Mouse (Mus musculus): ENCODE data around the gene Mylk2. TPM values are rescaled to one million over a fixed set of nuclear protein-coding genes. Genes with fewer than 3 reads are reported as not detected.

Gene Mylk2
- polyA plus RNA-seq, 1 experiment from 2014 or later = not detected

DNA sequence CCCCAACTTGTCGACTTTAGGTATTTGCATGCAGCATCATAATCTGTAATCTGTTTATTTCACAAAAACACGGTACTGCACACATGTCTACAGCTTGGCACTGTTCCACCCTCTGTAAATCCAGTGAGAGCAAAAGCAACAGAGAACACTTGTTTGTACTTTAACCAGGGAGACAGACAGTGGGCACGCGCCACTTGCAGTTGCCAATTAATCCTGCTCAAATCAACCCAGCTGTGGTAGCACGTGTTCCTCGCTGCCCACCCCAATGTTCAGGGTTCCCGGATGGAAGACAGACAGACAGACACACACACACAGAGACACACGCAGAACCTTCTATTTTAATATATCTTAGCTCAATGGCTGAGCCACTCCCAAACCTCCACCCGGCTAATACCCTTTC, 15.3 kb upstream of the Mylk2 start:
- Histone ChIP-seq H3K36me3 (ENCODE audit: control insufficient read depth, insufficient read depth, low read length) (peaks cover 55% of the 10 kb centered on the region), H3K4me2 (ENCODE audit: low read length) (no peak overlapping the region), H3K9me3 (replicated peaks; ENCODE audit: control insufficient read depth, low read length) (no peaks in the 10 kb centered on the region), H3K27ac (ENCODE audit: low read depth, low read length) (no peak overlapping the region), H3K4me1 (ENCODE audit: control insufficient read depth, insufficient read depth, low read length) (no peaks in the 10 kb centered on the region), H3K27me3 (replicated peaks; ENCODE audit: control insufficient read depth, insufficient read depth, low read length) (no peaks in the 10 kb centered on the region), H3K9ac (ENCODE audit: low read length) (no peak overlapping the region), H3K4me3 (ENCODE audit: low read depth, low read length) (no peak overlapping the region)
- ATAC-seq (no peak), DNase-seq (ENCODE audit: low spot score) (no peak)
- 88% methylated on average over 9 of the region's 9 CpGs for WGBS

DNA sequence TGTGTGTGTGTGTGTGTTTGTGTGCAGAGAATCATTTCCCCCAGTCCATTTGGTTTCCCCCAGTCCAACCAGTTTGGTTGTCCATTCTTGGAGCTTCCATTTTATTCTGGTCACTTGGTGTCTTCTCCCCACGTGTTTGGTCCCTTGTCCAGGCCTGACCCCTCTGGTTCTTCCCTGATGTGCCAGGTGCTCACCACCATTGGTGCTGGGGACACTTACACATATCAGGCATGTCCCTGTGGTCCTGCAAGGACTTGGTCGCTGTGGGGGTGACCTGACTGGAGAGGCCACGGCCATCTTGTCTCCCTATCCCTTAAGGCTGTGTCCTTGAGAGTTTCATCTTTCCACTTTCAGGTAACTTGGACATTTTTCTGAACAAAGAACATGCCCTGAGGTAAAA, 14.2 kb upstream of the Mylk2 start:
- H3K4me3 ChIP-seq (ENCODE audit: low read depth, low read length) = no peak overlapping the region
- DNase-seq (ENCODE audit: low spot score) = no peak
- WGBS = 84% methylated on average over 3 of the region's 3 CpGs

DNA sequence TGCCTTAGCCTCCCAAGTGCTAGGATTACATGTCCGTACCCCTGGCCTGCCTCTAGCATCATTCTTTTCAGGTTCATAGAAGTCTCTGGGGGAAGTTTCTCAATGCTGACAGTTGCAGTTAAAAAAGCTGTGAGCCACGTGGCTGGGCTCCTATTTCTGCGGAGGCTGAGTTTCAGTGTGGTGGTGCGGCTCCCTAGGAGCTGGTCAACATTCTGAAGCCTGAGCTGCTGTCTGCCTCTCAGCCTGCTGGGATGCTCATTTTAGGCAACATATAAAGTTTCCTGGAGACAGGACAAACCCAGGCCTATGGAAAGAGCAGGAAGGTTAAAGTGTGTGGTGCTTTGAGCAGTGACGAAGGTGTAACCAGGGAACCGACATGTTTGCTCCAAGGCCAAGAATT, 12.1 kb upstream of the Mylk2 start:
- H3K27ac ChIP-seq (ENCODE audit: low read depth, low read length) = no peak overlapping the region
- peaks cover 23% of the 10 kb centered on the region for H3K36me3 ChIP-seq (ENCODE audit: control insufficient read depth, insufficient read depth, low read length)
- ATAC-seq (no peak), DNase-seq (ENCODE audit: low spot score) (no peak)
- no peak overlapping the region for H3K4me2 ChIP-seq (ENCODE audit: low read length)
- WGBS = 80% methylated on average over 6 of the region's 6 CpGs
- H3K9me3 ChIP-seq (replicated peaks; ENCODE audit: control insufficient read depth, low read length) = no peaks in the 10 kb centered on the region
- no peak overlapping the region for H3K9ac ChIP-seq (ENCODE audit: low read length)
- no peak overlapping the region for H3K4me3 ChIP-seq (ENCODE audit: low read depth, low read length)
- no peaks in the 10 kb centered on the region for H3K27me3 ChIP-seq (replicated peaks; ENCODE audit: control insufficient read depth, insufficient read depth, low read length)
- no peaks in the 10 kb centered on the region for H3K4me1 ChIP-seq (ENCODE audit: control insufficient read depth, insufficient read depth, low read length)

More for the DNA sequence above, 14.2 kb upstream of the Mylk2 start:
- Histone ChIP-seq H3K36me3 (ENCODE audit: control insufficient read depth, insufficient read depth, low read length) (peaks cover 44% of the 10 kb centered on the region), H3K4me1 (ENCODE audit: control insufficient read depth, insufficient read depth, low read length) (no peaks in the 10 kb centered on the region), H3K27me3 (replicated peaks; ENCODE audit: control insufficient read depth, insufficient read depth, low read length) (no peaks in the 10 kb centered on the region), H3K9me3 (replicated peaks; ENCODE audit: control insufficient read depth, low read length) (no peaks in the 10 kb centered on the region), H3K27ac (ENCODE audit: low read depth, low read length) (no peak overlapping the region), H3K4me2 (ENCODE audit: low read length) (no peak overlapping the region), H3K9ac (ENCODE audit: low read length) (no peak overlapping the region)
- ATAC-seq = no peak

DNA sequence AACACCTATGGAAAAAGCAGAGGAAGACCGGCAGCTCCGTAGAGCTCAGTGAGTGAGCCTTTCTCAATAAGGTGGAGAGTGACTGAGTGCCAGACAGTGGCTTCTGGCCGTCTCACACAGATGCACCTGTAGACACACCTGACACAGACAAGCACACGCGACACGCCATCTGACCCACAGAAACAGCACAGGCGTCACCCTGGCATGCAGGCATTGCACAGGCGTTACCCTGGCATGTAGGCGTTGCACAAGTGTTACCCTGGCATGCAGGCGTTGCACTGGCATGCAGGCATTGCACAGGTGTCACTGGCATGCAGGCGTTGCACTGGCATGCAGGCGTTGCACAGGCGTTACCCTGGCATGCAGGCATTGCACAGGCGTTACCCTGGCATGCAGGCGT, 9.9 kb upstream of the Mylk2 start:
- H3K4me3 ChIP-seq (ENCODE audit: low read depth, low read length) = no peak overlapping the region
- ATAC-seq = no peak
- no peak overlapping the region for H3K27ac ChIP-seq (ENCODE audit: low read depth, low read length)
- H3K36me3 ChIP-seq (ENCODE audit: control insufficient read depth, insufficient read depth, low read length) = peaks cover 3% of the 10 kb centered on the region; the same call in 1 of the 2 replicates
- whole genome bisulfite sequencing = 93% methylated on average over 15 of the region's 15 CpGs
- no peak overlapping the region for H3K4me2 ChIP-seq (ENCODE audit: low read length)
- no peak overlapping the region for H3K9ac ChIP-seq (ENCODE audit: low read length)
- H3K9me3 ChIP-seq (replicated peaks; ENCODE audit: control insufficient read depth, low read length) = no peaks in the 10 kb centered on the region
- no peak for DNase-seq (ENCODE audit: low spot score)
- H3K27me3 ChIP-seq (replicated peaks; ENCODE audit: control insufficient read depth, insufficient read depth, low read length) = no peaks in the 10 kb centered on the region
- no peaks in the 10 kb centered on the region for H3K4me1 ChIP-seq (ENCODE audit: control insufficient read depth, insufficient read depth, low read length)

DNA sequence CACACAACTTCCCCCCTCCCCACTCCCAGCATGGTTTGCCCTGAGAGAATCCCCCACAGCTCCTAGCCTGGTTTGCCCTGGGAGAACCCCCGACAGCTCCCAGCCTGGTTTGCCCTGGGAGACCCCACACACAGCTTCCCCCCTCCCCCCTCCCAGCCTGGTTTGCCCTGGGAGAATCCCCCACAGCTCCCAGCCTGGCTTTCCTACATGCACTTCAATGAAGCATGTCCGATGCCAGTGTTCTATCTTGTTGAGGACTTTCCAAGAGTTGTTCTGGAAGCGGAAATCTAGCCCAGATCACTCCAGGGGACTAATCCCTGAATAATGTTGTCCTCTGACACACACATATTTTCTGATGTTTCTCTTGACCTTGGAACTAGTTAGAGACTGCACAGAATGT, 8.5 kb upstream of the Mylk2 start:
- H3K9ac ChIP-seq (ENCODE audit: low read length) = no peak overlapping the region
- H3K4me2 ChIP-seq (ENCODE audit: low read length) = no peak overlapping the region
- H3K4me3 ChIP-seq (ENCODE audit: low read depth, low read length) = no peak overlapping the region
- 18% methylated on average over 3 of the region's 3 CpGs for WGBS
- H3K4me1 ChIP-seq (ENCODE audit: control insufficient read depth, insufficient read depth, low read length) = peaks cover 7% of the 10 kb centered on the region; the same call in 1 of the 2 replicates
- ATAC-seq = no peak
- no peaks in the 10 kb centered on the region for H3K36me3 ChIP-seq (ENCODE audit: control insufficient read depth, insufficient read depth, low read length)
- no peaks in the 10 kb centered on the region for H3K27me3 ChIP-seq (replicated peaks; ENCODE audit: control insufficient read depth, insufficient read depth, low read length)
- DNase-seq (ENCODE audit: low spot score) = no peak
- no peak overlapping the region for H3K27ac ChIP-seq (ENCODE audit: low read depth, low read length)
- H3K9me3 ChIP-seq (replicated peaks; ENCODE audit: control insufficient read depth, low read length) = no peaks in the 10 kb centered on the region

DNA sequence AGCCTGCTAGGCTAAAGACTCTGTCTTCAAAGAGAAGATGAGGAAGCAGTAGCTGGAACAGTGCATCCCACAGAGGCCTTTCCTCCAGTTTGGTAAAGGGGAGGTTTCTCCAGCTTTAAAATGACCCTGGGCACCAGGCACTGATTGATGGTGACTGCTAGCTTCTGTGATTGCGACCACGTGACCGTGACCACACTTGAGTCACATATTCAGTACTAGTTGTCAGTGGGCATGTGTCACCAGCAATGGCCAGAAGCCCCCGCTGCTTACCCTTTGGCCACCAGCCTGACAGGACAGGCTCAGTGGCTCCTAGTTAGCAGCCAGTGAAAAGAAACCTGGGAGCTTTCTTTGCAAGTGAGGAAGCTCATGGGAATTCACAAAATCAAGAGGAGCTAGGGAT, 7.6 kb upstream of the Mylk2 start:
- no peak overlapping the region for H3K4me3 ChIP-seq (ENCODE audit: low read depth, low read length)
- no peaks in the 10 kb centered on the region for H3K27me3 ChIP-seq (replicated peaks; ENCODE audit: control insufficient read depth, insufficient read depth, low read length)
- H3K9ac ChIP-seq (ENCODE audit: low read length) = no peak overlapping the region
- no peaks in the 10 kb centered on the region for H3K9me3 ChIP-seq (replicated peaks; ENCODE audit: control insufficient read depth, low read length)
- ATAC-seq = no peak
- H3K4me2 ChIP-seq (ENCODE audit: low read length) = no peak overlapping the region
- 87% methylated on average over 4 of the region's 4 CpGs for WGBS
- H3K4me1 ChIP-seq (ENCODE audit: control insufficient read depth, insufficient read depth, low read length) = peaks cover 7% of the 10 kb centered on the region; the same call in 1 of the 2 replicates
- H3K36me3 ChIP-seq (ENCODE audit: control insufficient read depth, insufficient read depth, low read length) = no peaks in the 10 kb centered on the region
- H3K27ac ChIP-seq (ENCODE audit: low read depth, low read length) = no peak overlapping the region
- DNase-seq (ENCODE audit: low spot score) = no peak

DNA sequence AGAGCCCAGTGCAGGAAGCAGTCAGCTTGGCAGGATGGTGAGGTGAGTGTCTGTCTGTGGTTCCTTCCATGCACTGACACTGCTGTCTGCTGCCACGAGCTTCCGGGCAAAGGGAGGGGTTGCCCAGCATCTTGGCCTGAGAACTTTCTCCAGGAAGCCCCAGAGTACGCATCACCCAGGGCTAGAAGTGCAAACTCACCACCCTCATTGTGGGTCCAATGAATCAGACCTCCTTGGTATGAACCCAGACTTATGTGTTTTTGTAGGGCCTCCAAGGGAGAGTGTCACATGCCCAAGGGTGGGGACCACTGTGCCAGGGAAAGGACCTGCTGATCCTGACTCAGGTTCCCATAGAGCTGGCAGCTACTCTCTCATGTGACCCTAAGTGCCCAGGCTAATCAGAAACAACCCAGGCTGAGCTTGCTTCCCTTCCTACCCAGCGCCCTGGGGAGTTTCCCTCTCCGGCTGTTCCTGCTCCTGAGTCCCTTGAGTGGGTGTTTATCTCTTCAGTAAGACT, 7.0 kb upstream of the Mylk2 start:
- Histone ChIP-seq H3K27ac (ENCODE audit: low read depth, low read length) (no peak overlapping the region), H3K4me3 (ENCODE audit: low read depth, low read length) (no peak overlapping the region), H3K9ac (ENCODE audit: low read length) (no peak overlapping the region), H3K36me3 (ENCODE audit: control insufficient read depth, insufficient read depth, low read length) (no peaks in the 10 kb centered on the region), H3K27me3 (replicated peaks; ENCODE audit: control insufficient read depth, insufficient read depth, low read length) (no peaks in the 10 kb centered on the region), H3K9me3 (replicated peaks; ENCODE audit: control insufficient read depth, low read length) (no peaks in the 10 kb centered on the region), H3K4me1 (ENCODE audit: control insufficient read depth, insufficient read depth, low read length) (peaks cover 7% of the 10 kb centered on the region; the same call in 1 of the 2 replicates), H3K4me2 (ENCODE audit: low read length) (no peak overlapping the region)
- ATAC-seq = no peak
- WGBS = 79% methylated on average over 5 of the region's 5 CpGs
- no peak for DNase-seq (ENCODE audit: low spot score)

DNA sequence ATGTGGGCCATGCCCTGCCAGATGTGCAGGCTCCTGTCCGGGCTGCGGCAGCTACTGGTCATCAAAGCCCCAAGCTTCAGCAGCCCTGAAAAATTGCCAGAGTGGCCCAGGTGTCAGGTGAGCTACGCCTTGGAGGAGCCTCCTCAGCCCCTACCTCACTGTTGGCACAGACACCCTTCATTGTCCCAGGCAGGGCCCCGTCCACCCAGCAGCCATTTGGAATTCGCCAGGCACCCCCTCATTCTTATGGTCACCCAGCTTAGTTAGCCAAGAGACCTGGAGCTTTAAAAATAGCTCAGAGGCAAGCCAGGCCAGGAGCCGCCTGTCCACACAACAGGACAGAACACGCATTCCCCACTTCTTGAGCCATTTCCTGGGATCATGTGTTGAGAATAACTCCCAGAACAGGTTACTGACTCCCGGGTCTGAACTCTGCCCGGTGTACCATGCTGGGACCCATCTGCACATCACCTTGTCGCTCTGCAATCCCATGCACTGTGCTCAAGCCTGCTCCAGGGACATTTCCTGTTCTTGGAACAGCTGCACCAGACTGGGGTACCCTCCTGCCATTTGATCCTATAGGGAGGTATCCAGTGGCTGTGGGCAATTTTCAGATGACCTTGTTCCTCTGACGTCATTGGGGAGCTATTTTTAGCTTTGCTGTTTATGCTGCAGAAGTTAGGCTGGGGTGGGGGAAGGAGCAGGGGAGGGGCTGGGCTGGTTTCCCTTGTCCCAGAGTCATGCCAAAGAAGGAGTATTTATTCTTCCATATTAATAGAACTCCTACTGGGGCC, 5.9 kb upstream of the Mylk2 start:
- Histone ChIP-seq H3K4me3 (ENCODE audit: low read depth, low read length) (no peak overlapping the region), H3K9me3 (replicated peaks; ENCODE audit: control insufficient read depth, low read length) (no peaks in the 10 kb centered on the region), H3K4me1 (ENCODE audit: control insufficient read depth, insufficient read depth, low read length) (peaks cover 7% of the 10 kb centered on the region; the same call in 1 of the 2 replicates), H3K36me3 (ENCODE audit: control insufficient read depth, insufficient read depth, low read length) (no peaks in the 10 kb centered on the region), H3K27me3 (replicated peaks; ENCODE audit: control insufficient read depth, insufficient read depth, low read length) (no peaks in the 10 kb centered on the region), H3K27ac (ENCODE audit: low read depth, low read length) (no peak overlapping the region), H3K4me2 (ENCODE audit: low read length) (no peak overlapping the region), H3K9ac (ENCODE audit: low read length) (no peak overlapping the region)
- DNase-seq (ENCODE audit: low spot score) (no peak), ATAC-seq (no peak)
- WGBS = 74% methylated on average over 11 of the region's 11 CpGs
